Mouse (Mus musculus): ENCODE data around the gene Zdhhc23.

Gene Zdhhc23

GRCm38 (mm10) chr16:43965781-43966389 lies 13.7 kb downstream of the Zdhhc23 start:
- no peak for DNase-seq (ENCODE audit: low spot score)

- no peak for DNase-seq (ENCODE audit: low spot score)
Measured at GRCm38 (mm10) chr16:43963780-43964179, 15.8 kb downstream of the Zdhhc23 start.

DNA sequence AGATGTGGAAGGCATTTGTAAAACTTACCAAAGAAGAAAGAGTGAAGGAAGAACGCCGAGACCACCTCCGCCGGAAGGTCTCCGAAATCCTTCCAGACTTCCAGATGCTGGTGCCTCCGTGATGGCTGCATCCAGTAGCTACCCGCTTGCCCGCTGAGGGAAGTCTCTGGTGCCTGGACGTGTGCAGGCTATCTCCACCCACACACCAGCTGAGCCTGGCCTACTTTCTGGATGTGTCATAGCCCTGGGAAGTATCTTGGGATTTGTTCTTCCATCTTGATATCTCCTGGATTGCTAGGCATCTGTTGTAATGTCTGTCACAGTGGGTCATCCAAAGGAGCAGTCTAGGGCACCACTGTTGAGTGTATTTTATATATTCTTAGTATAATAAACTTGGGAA lies 16.3 kb downstream of the Zdhhc23 start:
- no peak for DNase-seq (ENCODE audit: low spot score)

- no peak for DNase-seq (ENCODE audit: low spot score)
Measured at GRCm38 (mm10) chr16:43958038-43958437, 21.6 kb downstream of the Zdhhc23 start.

DNA sequence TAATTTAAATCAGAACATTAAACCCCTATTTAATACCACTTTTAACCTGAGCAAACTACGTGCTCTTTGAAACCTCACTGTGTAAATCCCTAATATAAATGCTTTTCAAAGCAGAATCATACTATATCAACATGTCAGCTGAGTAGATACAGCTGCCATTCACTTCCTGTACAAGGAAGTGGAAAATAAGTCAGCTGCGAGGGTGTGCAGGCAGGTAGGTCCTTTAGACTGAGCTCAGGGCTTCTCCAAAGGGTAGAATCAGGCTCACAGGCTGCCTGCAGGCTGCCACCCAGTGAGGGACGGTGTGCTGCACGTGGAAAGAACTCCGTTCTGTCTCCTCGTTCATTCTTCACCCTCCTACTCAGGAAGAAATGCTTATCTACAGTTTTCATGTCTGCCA lies 24.7 kb downstream of the Zdhhc23 start:
- no peak for DNase-seq (ENCODE audit: low spot score)

DNA sequence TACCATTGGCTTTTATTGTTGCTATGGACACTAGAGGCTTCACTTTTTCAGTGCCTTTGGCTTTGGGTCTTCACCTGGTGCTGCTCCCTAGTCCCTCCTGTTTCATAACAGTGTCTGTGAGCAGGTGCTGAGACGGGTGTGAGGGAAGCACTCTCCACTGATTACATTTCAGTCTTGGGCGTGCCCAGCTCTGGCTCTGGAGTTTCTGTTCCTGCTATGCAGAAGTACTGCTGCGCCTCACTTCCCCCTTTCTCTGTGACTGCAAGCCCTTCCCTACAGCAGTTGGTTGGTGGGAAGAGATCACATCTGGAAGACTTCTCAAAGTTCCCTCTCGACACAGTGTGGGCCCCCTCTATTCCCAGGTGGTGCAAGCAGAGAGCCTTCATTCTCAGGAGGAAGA lies 28.0 kb downstream of the Zdhhc23 start:
- no peak for DNase-seq (ENCODE audit: low spot score)

DNA sequence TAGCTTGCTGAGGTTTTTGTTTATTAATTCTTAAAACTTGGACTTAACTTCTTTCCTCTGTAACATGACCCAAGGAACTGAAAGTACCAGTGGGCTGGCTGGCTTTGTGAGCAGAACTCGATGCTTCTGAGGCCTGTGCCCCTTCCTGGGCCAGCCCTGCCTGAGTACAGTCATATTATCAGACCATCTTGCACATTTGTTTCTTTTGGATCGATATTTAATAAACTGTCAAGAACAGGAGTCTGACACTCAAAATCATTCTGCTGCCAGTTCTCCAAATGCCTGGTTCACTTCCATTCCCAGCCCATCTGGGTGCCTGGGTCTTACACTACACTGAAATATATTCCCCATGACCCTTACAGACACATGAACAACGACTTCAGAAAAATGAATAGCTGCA lies 33.7 kb downstream of the Zdhhc23 start:
- DNase-seq (ENCODE audit: low spot score), result no peak

GRCm38 (mm10) chr16:43945351-43945750 lies 34.2 kb downstream of the Zdhhc23 start:
- DNase-seq (ENCODE audit: low spot score), result no peak

GRCm38 (mm10) chr16:43940846-43941245 lies 38.7 kb downstream of the Zdhhc23 start:
- no peak for DNase-seq (ENCODE audit: low spot score)

- DNase-seq (ENCODE audit: low spot score), result no peak
Measured at GRCm38 (mm10) chr16:43935892-43936291, 43.7 kb downstream of the Zdhhc23 start.

GRCm38 (mm10) chr16:43935367-43935766 lies 44.2 kb downstream of the Zdhhc23 start:
- DNase-seq (ENCODE audit: low spot score), result no peak

- no peak for DNase-seq (ENCODE audit: low spot score)
Measured at GRCm38 (mm10) chr16:43934856-43935255, 44.7 kb downstream of the Zdhhc23 start.

DNA sequence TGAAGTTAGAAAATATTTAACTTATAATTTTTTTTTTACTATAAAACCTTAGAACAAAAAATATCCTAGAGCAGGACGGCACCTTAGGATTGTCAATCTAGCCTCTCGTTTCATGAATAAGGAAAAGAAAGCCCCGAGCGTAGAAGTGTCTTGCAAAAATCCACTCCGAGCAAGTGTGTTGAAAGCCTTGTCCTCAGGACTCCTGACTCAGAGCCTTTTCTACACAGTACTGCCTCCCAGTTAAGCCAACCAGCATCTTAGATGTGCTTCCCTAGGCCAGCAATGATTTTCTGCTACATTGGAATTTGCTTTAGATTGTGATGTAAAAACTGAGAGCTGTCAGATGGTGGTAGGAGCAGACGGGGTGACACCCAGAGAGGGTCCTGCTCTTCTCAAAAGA lies 46.5 kb downstream of the Zdhhc23 start:
- DNase-seq (ENCODE audit: low spot score), result no peak

- DNase-seq (ENCODE audit: low spot score), result no peak
Measured at GRCm38 (mm10) chr16:43932319-43932718, 47.3 kb downstream of the Zdhhc23 start.

DNA sequence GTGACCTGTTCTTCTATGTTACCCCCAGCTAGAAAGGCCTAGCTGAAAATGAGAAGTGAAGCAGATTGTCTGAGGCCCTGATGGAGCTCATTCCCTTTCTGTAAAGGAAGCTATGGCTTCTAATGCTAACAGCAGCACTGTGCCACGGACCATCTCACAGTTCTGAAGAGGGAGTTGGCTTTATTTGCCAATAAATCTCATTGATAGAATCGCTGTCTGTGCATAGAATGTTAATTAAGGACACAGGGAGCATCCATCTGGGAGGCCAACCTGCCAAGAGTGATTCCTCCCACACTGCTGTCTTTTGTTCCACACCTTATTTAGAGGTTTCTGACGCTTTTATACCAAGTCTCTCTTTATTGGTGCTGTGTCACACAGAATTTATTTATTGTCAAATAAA lies 48.1 kb downstream of the Zdhhc23 start:
- DNase-seq (ENCODE audit: low spot score), result no peak

- no peak for DNase-seq (ENCODE audit: low spot score)
Measured at GRCm38 (mm10) chr16:43930577-43930976, 49.0 kb downstream of the Zdhhc23 start.

DNA sequence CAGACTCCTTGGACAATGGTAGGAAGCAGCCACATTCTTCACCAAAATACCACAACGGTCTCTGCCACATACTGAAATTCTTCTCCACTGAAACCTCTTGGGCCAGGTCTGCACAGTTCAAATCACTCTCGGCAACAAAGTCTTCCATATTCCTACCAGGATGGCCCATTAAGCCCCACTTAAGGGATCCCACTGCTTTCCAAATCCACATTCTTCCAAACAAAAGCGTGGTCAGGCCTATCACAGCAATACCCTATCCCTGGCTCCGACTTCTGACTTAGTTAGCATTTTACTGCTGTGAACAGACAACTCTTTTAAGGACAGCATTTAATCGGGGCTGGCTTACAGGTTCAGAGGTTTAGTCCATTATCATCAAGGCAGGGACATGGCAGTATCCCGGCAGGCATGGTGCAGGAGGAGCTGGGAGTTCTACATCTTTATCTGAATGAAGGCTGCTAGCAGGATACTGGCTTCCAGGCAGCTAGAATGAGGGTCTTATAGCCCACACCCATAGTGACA lies 53.2 kb downstream of the Zdhhc23 start, which contains the start of gene Qtrt2:
Gene Qtrt2, minus strand, starts transcription at position 469 of the 519 bp plus-strand sequence.
- DNase-seq (ENCODE audit: low spot score), result no peak

- DNase-seq (ENCODE audit: low spot score), result no peak
Measured at GRCm38 (mm10) chr16:43925846-43926245, 53.7 kb downstream of the Zdhhc23 start.

DNA sequence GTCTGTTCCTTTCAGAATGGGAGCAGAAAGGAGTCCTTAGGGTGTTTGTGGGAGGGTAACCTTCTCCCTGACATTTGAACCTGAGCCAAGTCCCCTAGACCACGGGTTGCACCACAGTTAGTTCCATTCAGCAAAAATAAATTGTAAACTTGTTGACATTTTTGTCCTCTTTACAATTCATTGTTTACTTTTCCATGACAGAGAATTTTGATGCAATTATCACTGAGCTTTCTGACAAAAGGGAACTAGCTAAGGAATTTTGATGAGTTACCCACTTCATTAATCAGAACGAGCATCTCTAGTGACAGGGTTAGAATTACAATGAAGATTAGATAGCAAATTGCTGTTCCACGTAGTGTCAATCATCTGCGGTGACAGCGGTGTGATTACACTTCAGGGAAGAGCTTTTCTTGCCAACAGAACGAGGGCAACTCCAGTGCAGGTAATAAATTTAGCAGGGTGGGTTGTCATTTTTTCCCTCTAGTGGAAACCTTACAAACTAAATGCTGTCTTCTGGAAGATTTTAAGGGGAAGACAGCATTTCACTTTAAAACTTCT lies 54.5 kb downstream of the Zdhhc23 start:
- no peak for DNase-seq (ENCODE audit: low spot score)

DNA sequence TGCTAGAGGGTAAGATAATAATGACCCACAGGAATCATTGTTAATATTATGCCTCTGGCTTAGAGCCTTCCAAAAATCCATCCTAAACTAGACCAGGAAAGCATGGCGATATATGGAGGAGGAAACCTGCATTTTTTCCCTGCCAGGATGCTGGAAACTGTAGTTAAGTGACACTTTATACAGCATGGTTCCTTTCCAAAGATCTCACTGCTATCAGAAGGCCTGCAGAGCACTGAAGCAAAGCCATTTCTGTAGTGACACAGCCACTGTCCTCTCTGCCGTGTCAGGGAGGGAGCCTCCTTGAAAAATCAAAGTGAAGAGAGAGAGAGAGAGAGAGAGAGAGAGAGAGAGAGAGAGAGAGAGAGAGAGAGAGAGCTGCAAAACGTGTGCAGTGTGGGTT lies 57.0 kb downstream of the Zdhhc23 start:
- no peak for DNase-seq (ENCODE audit: low spot score)

GRCm38 (mm10) chr16:43922024-43922423 lies 57.6 kb downstream of the Zdhhc23 start:
- no peak for DNase-seq (ENCODE audit: low spot score)

GRCm38 (mm10) chr16:43918867-43919266 lies 60.7 kb downstream of the Zdhhc23 start:
- DNase-seq (ENCODE audit: low spot score), result no peak

Measured in retina, embryonic 14.5 days (tissue).